Mouse (Mus musculus) T-helper 17 cell (primary cell): ENCODE results near the gene Gm11172.
"Not testable (repeated sequence)": the region's sequence is repeated elsewhere in the genome, so short reads cannot be mapped to it uniquely, and the experiment has no call there.

Experiments
- in situ Hi-C, 2 experiments: fragments of 300-600 bp; cut with MboI, MseI; formaldehyde crosslinking; loops; 1 replicate in 1 of 2; 2 replicates in 1 of 2; pipeline ENCODE4 v1.15.1; 2025; ENCODE audit warnings: high pct_unique_total_duplicates in 2 of 2

The Gm11172 gene

GRCm38 (mm10) chr16:10827269-10827668 lies 14.6 kb downstream of the Gm11172 start:
- in situ Hi-C loops, result no loop called here

- in situ Hi-C loops, result no loop called here
Measured at GRCm38 (mm10) chr16:10827766-10828460, 15.2 kb downstream of the Gm11172 start.

- in situ Hi-C loops, result no loop called here
Measured at GRCm38 (mm10) chr16:10828461-10828805, 15.7 kb downstream of the Gm11172 start.

- in situ Hi-C loops, result no loop called here
Measured at GRCm38 (mm10) chr16:10834542-10834910, 21.8 kb downstream of the Gm11172 start.

GRCm38 (mm10) chr16:10834911-10835587 lies 22.3 kb downstream of the Gm11172 start, which contains the start of gene Rmi2:
Gene Rmi2, plus strand, starts transcription at chr16:10835059.
- in situ Hi-C loops, result no loop called here

GRCm38 (mm10) chr16:10836388-10836787 lies 23.7 kb downstream of the Gm11172 start:
- in situ Hi-C loops, result no loop called here

- in situ Hi-C loops, result no loop called here
Measured at GRCm38 (mm10) chr16:10837250-10837649, 24.5 kb downstream of the Gm11172 start.

GRCm38 (mm10) chr16:10837903-10838302 lies 25.2 kb downstream of the Gm11172 start:
- in situ Hi-C loops, result no loop called here

- in situ Hi-C loops, result no loop called here
Measured at GRCm38 (mm10) chr16:10838487-10839245, 26.0 kb downstream of the Gm11172 start.

GRCm38 (mm10) chr16:10840018-10840417 lies 27.3 kb downstream of the Gm11172 start:
- in situ Hi-C loops, result no loop called here

GRCm38 (mm10) chr16:10842282-10842855 lies 29.7 kb downstream of the Gm11172 start:
- in situ Hi-C loops, result no loop called here

- in situ Hi-C loops, result no loop called here
Measured at GRCm38 (mm10) chr16:10843486-10844318, 31.0 kb downstream of the Gm11172 start.

GRCm38 (mm10) chr16:10844319-10844670 lies 31.6 kb downstream of the Gm11172 start:
- in situ Hi-C loops, result no loop called here

GRCm38 (mm10) chr16:10845952-10846351 lies 33.2 kb downstream of the Gm11172 start:
- in situ Hi-C loops, result loop anchor here in 1 of 2 experiments (5.0 kb wide), 1 partner anchor 59 kb away; the partner anchor contains the start of genes Socs1 and Tnp2

GRCm38 (mm10) chr16:10846503-10846902 lies 33.8 kb downstream of the Gm11172 start:
- in situ Hi-C loops, result loop anchor here in 1 of 2 experiments (5.0 kb wide), 1 partner anchor 59 kb away; the partner anchor contains the start of genes Socs1 and Tnp2

- in situ Hi-C loops, result loop anchor here in 1 of 2 experiments (5.0 kb wide), 1 partner anchor 63 kb away; the partner anchor contains the start of genes Socs1 and Tnp2
Measured at GRCm38 (mm10) chr16:10849965-10850861, 37.5 kb downstream of the Gm11172 start.

GRCm38 (mm10) chr16:10850905-10851304 lies 38.2 kb downstream of the Gm11172 start:
- in situ Hi-C loops, result no loop called here

GRCm38 (mm10) chr16:10852216-10852615 lies 39.5 kb downstream of the Gm11172 start:
- in situ Hi-C loops, result not testable (repeated sequence)

- in situ Hi-C loops, result loop anchor here in 1 of 2 experiments (10.0 kb wide), 1 partner anchor 445 kb away; the partner anchor contains the start of gene Nubp1
Measured at GRCm38 (mm10) chr16:10859726-10860245, 47.1 kb downstream of the Gm11172 start.
